Mouse (Mus musculus) erythroid progenitor cell, adult 5-6 weeks (primary cell): ENCODE measurements around the gene Olfr1395. TPM values are rescaled to one million over a fixed set of nuclear protein-coding genes. Genes with fewer than 3 reads are reported as not detected.

Experiments used
- ATAC-seq: replicated peaks from 2 replicates; pipeline ENCODE4 v1.8.0; 2016; ENCODE audit warnings: moderate number of reproducible peaks, mild to moderate bottlenecking, moderate TSS enrichment, inconsistent platforms; ENCODE audit not compliant: poor library complexity, low FRiP score, severe bottlenecking
- total RNA-seq, 2 experiments: library from RNA; stranded (forward) in 1 of 2; stranded (reverse) in 1 of 2; fragments of 150-400 nt in 1 of 2; fragments of 186-747, 209-891 nt in 1 of 2; gene quantifications; 2 replicates each; pipeline versions ENCODE4 v1.2.3 to v1.2.4; 2015 to 2017; ENCODE audit warnings: low replicate concordance in 2 of 2

Olfr1395 gene
- total RNA-seq (2015; ENCODE audit: low replicate concordance): not detected in 2 replicates
- total RNA-seq (2017; ENCODE audit: low replicate concordance): not detected in 2 replicates

- no peak for ATAC-seq
Observed at GRCm38 (mm10) chr11:49141974-49142373, at the start of gene Olfr1395. Olfr1395 (plus strand) TSS chr11:49142274.

DNA sequence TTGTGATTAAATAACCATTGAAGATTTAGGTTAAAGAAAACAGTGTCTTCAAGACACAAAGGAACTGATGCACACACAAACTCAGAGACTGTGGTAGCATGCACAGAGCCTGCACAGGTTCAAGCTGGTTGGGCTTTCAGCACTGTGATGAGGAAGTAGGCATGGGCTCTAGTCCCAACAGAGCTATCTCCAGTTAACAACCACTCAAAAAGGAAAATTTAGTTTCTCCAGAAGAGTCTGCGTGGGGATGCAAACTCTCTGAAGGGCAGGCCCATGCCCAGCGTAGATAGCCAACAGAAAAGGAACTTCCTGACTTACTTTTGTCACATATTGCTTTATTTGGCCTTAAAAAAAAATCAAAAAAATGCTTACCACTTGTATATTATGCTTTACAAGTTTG, 49.3 kb upstream of the Olfr1395 start:
- ATAC-seq: no peak

GRCm38 (mm10) chr11:49093861-49094660, 48.0 kb upstream of the Olfr1395 start:
- ATAC-seq: no peak

DNA sequence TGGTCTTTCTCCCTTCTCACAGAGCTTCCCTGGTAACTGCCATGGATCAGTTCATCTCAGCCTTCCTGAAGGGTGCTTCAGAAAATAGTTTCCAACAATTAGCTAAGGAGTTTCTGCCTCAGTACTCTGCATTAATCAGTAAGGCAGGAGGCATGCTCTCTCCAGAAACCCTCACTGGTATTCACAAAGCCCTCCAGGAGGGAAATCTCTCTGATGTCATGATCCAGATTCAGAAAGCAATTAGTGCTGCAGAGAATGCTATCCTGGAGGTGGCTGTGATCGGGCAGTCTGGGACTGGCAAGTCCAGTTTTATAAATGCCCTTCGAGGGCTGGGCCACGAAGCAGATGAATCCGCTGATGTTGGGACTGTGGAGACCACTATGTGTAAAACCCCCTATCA, 46.7 kb upstream of the Olfr1395 start:
- no peak for ATAC-seq

DNA sequence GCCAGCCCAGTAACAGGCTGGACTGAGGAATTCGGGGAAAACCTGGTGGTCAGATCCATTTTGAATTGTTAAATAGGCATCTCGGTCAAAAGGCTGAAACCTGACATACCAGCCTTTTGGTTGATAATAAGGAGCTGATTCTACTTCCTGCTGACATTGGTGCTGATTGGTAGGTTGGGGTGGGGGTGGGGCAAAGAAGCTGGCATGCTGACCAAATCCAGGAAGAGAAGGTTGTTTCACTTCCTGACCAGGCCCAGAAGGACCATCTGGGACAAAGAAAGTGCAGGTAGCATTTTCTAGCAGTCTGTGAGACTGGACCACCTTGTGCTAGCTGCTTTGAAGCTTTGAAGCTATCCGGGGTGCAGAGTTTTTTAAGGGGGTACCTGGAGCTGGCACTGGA, 41.7 kb upstream of the Olfr1395 start:
- ATAC-seq: peak; percentile 76

DNA sequence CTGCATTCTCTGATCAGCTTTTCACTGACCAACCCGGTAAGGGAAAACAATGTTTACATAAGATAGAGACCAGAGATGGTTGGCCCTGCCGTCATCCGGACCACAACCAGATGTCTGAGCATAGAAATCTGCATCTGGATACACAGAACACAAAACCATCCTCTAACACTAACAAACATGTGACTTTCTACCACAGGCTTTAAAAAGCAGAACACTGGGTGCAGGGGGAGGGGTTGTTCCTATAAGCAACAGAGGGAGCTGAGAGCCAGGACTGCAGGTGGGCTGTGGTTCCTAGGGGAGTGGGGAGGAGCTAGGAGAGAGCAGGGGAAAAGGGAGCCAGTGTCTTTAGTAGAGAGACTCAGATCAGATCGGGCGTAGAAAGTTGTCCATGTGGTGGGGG, 40.6 kb upstream of the Olfr1395 start:
- ATAC-seq: no peak

GRCm38 (mm10) chr11:49103047-49103693, 38.9 kb upstream of the Olfr1395 start:
- peak; percentile 61 for ATAC-seq

DNA sequence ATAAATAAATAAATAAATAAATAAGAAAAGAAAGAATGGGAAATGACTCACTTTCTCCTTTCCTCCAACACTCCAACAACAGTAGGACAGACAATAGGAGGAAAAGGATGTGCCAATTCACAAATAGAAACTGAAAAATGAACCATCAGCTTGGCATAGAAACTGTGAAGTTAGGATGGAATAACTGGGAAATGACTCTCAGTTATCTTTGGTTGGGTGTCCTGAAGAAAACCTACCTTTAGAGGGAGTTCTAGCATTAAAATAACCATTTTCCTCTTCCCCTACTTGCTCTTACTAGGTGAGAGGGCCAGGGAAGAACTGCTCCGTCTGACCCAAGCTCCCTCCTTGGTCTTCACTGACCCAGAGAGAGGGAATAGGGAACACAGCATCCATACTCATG, 36.3 kb upstream of the Olfr1395 start:
- ATAC-seq: no peak

DNA sequence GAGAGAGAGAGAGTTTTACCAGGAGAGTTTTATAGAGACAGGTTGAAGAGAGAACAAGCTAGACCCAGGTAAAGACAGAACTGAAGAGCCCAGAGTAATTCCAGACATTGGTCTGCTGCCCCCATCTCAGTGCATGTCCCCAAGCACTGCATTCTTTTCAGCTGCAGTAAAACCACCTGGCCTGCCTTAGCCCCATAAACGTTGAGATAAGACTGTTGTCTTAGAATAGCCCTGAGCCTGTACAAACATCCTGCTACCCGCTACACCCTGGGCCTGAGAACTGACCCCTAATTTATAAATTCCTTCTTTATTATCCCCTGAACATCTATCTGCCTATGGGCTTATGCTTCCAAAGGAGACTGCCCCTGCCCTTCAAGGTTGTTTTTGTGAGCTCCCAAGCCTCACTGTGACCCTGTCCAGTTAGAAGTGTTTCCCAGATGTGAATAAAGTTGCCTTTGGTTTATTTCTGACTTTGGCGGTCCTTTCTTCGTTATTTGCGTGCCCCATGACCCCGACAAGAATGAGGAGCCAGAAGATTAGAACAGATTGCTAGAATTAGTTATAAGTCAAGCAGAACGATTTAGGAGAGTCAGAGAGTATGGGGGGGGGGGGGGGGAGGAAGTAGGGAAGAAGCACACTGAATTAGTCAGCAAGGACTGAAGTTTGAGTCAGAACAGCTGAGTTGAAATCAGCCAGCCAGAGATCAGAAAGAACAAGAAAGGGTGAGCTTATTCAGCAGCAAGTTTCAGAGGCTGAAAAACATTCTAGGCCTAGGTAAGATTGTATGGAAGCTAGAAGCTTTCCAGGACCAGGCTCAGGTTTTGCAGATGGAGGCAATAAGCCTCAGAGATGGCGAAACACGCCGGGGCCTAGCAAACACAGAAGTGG, 34.2 kb upstream of the Olfr1395 start:
- ATAC-seq: no peak

DNA sequence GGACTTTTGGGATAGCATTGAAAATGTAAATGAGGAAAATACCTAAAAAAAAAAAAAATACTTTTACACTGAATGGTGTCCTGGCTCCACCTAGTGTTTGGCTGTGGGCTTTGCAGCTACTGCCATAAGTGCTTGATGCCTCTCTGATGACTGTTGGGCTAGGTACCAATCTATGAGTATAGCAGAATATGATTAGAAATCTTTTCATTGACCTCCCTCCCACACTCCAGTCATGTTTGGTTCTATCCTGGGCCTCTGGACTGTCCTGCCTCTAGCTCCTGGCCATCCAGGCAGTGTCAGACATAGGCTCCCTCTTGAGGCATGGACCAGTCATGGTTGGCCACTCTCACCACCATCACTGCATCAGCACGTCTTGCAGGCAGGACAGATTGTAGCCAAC, 33.2 kb upstream of the Olfr1395 start:
- ATAC-seq: peak; percentile 65

GRCm38 (mm10) chr11:49111000-49111399, 31.1 kb upstream of the Olfr1395 start:
- ATAC-seq: no peak

DNA sequence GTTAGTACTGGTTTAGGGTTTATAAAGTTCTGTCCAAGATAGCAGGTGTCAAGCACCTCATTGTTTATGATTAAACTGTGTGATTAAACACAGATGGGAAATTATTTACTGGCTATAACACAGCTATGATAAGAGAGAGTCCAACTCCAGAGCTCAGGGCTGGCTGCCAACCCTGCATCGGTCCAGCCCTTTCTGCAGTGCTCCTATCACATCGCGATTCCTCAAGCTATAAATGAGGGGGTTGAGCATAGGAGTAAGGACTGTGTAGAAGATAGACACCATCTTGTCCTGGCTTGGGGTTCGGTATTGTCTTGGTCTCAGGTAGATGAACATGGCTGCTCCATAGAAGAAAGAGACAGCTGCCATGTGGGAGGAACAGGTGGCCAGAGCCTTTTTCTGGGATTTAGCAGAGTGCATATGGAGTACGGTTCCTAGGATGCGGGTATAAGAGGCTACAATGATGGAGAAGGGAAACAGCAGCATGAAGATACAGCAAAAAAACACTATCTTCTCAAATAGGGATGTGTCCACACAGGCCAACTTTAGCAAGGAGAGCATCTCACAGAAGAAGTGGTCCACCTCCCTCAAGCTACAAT, 29.4 kb upstream of the Olfr1395 start:
- no peak for ATAC-seq

GRCm38 (mm10) chr11:49114158-49114557, 27.9 kb upstream of the Olfr1395 start:
- no peak for ATAC-seq

DNA sequence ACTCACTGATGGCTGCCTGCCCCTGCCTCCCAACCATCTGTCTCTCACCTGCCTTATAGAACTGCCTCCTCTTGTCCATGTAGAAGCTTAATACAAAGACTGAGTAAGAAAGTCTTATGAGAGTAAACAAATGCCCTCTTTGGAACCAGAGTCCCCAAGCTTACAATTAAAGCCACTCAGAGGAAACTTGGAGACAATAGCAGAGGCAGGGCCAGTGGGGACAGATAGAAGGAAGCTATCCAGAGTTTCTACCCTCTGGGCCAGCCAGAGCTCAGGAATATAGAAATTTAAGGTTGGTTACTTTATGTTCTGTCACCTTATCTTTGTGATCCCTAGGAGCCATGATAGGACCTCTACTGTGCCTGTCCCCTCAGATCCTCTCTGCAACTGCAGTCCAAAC, 27.3 kb upstream of the Olfr1395 start, which contains the start of gene Olfr1396:
TSS of gene Olfr1396 (minus strand) at position 101 of the 400 bp plus-strand sequence.
- ATAC-seq: no peak

DNA sequence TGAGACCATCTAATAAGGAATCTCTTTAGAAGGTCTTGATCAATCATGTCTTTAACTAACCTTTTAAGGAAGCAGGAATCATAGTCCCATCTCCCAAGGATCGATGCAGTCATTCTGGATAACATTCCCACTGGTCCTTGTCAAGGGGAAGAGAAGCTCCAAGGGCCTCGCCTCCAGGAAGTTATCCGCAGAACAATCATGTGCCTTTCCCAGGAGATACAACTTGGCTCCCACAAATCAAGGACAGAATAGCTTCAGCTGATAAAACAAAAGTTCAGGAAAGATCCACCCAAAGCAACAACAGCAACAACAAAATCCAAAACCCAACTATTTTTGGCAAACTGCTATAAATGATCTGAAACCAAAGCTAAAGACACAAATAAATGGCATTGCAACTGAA, 22.4 kb upstream of the Olfr1395 start:
- no peak for ATAC-seq

DNA sequence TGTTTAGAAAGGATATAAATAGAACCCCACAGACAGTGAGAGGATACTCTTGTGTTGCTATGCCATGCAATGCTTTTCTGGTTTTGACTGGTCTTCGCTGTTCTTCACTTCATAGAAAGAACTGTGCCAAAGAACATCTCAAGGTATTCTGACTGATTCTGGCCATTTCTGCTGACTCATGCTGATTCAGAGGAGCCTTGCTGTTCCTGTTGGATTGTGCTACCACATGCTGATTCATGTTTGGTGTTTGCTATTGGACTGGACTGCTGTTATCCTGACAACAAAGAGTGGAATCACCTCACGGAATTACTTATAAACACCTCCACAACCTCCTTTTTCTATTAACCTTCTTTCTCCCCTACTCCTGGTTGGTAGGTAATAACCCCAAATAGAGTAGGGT, 17.9 kb upstream of the Olfr1395 start:
- 0 out of 2 replicates have a peak, but pooled peaks have one; percentile 67 for ATAC-seq

DNA sequence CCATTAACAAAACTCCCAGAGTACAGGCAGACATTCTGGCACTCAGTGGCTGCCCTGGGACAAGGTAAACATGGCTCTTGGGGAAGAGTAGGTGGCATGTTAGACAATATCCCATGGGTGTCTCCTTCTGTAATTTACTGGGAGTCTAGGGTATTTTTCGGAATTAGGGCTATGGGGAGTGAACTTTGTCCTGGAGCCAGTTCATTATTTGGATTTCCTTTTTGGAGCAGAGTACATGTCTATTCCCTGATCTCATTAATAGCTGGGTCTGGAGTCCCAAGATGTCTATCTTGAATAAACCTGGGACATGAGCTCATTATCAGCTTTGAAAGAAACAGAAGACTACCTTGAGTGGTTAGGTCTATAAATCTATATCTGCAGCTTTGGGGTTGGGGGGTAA, 12.0 kb downstream of the Olfr1395 start, which contains the start of gene Olfr1394:
TSS of gene Olfr1394 (plus strand) at position 301 of the 400 bp plus-strand sequence.
- ATAC-seq: no peak

- ATAC-seq: no peak
Observed at GRCm38 (mm10) chr11:49156821-49157814, 15.0 kb downstream of the Olfr1395 start.
